Mouse (Mus musculus) skeletal muscle tissue, adult 2 months (tissue): ENCODE measurements around the gene Rnf7.

Experiments
- DNase-seq: peaks from one replicate; pipeline ENCODE4 v3.0.0-alpha.2; 2012; ENCODE audit warnings: low read depth, low spot score

The Rnf7 gene

GRCm38 (mm10) chr9:96470266-96470974, 8.1 kb downstream of the Rnf7 start:
- DNase-seq = no peak

DNA sequence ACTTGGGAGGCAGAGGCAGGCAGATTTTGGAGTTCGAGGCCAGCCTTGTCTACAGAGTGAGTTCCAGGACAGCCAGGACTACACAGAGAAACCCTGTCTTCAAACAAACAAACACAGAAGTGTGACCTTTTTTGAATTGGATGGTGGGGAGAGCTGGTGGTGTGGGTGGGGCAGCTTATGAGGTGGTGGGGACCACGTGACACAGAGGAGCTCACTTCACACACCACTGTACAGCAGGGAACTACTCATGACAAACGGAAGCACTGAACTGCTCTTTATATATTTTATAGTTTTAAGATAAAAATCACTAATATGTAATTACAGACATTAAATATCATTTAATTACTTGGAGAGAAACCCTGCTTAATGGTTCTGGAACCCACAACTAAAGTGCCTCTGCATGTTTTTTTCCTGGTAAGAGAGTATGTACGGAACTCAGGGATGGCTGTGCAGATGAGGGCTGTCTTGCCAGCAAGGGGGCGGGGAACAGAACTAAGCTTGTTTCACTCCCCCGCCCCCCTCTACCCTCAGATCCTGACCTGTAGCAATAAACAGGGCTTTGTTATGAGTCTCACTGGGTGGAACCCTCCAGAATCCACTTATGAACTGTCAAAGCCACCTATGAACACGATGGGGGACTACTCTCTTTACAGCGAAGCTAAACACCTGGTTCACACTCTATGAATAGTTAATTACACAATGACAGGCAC, 8.8 kb downstream of the Rnf7 start:
- no peak for DNase-seq

GRCm38 (mm10) chr9:96463708-96464107, 14.8 kb downstream of the Rnf7 start:
- DNase-seq = no peak

GRCm38 (mm10) chr9:96461607-96462006, 16.9 kb downstream of the Rnf7 start:
- DNase-seq = no peak

GRCm38 (mm10) chr9:96460117-96460865, 18.2 kb downstream of the Rnf7 start:
- no peak for DNase-seq

- DNase-seq = no peak
Measured at GRCm38 (mm10) chr9:96455618-96456017, 22.9 kb downstream of the Rnf7 start.

DNA sequence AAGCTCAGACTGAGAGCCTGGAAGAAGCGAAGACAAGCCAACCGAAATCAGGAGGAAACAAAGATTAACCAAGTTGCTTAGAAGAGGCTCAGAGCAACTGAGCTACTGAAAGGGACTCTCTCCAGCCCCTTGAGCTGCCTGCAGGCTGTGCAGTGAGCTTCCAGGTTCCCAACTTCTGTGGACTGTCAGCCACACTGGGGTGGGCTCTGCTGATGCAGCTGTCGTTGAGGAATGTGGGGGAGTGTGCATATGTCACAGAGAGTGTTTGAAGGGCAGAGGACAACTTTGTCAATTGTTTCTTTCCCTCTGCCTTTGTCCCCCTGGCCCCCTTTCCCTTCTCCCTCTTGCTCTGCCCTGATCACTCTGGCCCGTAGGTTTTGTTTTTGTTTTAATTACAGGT, 25.5 kb downstream of the Rnf7 start:
- DNase-seq = no peak

GRCm38 (mm10) chr9:96450900-96451720, 27.4 kb downstream of the Rnf7 start:
- no peak for DNase-seq

- DNase-seq = no peak
Measured at GRCm38 (mm10) chr9:96449514-96449913, 29.0 kb downstream of the Rnf7 start.

GRCm38 (mm10) chr9:96445351-96445750, 33.1 kb downstream of the Rnf7 start:
- DNase-seq = no peak

GRCm38 (mm10) chr9:96442081-96442480, 36.4 kb downstream of the Rnf7 start:
- no peak for DNase-seq

GRCm38 (mm10) chr9:96438334-96438871, 40.1 kb downstream of the Rnf7 start:
- DNase-seq = peak; percentile 24

DNA sequence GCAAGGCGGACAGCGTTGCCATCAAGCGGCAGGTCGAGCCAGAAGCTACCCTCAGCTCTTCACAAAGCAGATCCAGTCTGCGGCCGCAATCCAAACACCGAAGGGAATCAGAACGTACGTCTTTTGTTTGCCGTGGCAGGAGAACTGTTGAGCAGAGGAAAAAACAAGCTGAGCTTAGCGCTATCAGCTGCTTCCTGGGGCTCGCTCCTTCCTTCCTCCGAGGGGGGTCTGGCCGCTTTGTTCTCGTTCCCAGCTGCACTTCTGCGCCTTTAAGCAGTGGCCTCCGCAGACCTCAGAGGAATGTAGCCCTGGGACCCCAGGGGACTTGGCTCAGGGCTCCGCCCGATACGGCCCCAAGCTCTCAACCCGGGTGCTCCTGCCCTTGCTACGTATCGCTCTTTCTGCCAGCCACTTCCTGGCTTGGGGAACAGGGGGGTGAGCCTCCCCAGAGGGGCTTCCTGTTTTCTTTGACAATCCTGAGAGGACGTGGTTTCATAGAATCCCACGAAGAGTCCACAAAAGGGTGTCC, 40.6 kb downstream of the Rnf7 start:
- peak; percentile 61 for DNase-seq

GRCm38 (mm10) chr9:96436901-96437804, 41.3 kb downstream of the Rnf7 start:
- DNase-seq = no peak

DNA sequence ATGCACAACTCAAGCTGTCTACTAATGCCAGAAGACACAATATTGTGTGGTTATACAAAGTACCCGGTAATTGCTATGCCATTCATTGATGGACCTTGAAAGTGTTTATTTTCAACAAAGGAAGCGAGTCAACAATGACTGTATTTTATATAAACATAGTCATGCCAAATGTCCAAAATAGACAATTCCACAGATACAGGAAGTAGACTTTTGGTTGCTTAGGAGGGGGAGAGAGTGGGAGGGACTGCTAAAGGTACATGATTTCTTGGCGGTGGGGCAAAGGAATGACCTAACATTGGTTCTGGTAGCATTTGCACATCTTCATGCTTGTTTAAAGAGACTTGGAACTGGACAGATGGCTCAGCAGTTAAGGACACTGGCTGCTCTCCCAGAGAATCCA, 45.9 kb downstream of the Rnf7 start:
- DNase-seq = no peak

- DNase-seq = no peak
Measured at GRCm38 (mm10) chr9:96431081-96431480, 47.4 kb downstream of the Rnf7 start.

DNA sequence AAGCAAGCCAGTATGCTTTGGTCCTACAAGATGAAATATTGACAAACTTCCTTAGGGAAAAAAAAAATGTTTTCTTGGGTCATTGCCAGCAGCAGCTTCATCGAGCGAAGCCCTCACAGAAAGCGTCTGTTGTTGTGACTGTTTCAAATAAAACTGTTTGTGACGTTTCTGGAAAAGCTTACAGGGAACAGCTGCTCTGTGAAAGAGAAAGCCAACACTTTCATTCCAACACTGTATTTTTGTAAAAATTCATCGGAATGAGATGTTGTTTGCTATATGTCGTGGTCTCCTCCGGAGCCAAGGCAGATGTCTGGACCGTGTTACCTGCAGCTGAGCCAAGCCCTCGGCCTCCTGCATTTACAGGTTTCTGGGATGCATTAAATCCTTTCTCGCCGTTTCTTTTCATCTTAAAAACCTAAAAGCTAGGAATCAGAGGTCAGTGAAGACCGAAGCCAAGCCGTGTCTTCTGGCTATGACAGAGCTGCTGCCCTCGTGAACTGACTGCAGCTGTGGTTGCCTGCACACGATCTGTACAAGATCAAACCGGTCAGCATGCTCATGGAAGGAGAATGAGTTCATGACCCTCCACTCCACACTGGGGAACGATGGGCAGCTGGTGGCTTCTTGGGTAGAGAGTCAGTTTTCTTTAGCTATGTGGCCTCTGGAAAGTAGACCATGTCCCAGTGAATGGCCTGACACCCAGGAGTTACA, 50.0 kb downstream of the Rnf7 start:
- DNase-seq = peak; percentile 62

DNA sequence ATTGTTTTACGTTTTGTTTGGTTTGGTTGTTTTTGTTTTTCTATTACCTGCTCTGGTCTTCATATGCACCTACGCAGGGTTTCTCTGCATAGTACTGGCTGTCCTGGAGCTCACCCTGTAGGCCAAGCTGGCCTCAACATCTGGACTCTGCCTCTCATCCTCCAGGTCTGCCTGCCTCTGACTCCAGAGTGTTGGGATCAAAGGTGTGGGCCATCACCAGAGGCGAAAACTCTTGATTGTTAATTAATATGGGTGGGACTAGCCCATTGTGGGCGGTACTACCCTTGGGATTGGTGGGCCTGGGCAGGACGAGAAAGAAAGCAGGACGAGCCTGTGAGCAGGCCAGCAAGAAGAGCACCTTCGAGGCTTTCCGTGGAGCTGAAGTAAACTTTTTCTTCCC, 54.4 kb downstream of the Rnf7 start:
- no peak for DNase-seq
